Mouse (Mus musculus) natural killer cell, adult 2 months (primary cell): ENCODE data around the gene Btbd16.

Source experiments
- DNase-seq, 2 experiments: peaks; one replicate each; pipeline ENCODE4 v3.0.0; 2022; ENCODE audit warnings: low spot score in 2 of 2

Btbd16 gene

GRCm38 (mm10) chr7:130773914-130774630, at the start of gene Btbd16:
Gene Btbd16 (plus strand): TSS chr7:130774069.
- DNase-seq = peak in 1 of 2 experiments; percentile 8

GRCm38 (mm10) chr7:130726185-130726584, 47.7 kb upstream of the Btbd16 start:
- DNase-seq = no peak

GRCm38 (mm10) chr7:130726724-130727422, 47.0 kb upstream of the Btbd16 start:
- no peak for DNase-seq

- DNase-seq = no peak
Measured at GRCm38 (mm10) chr7:130727560-130727959, 46.3 kb upstream of the Btbd16 start.

GRCm38 (mm10) chr7:130731792-130732191, 42.1 kb upstream of the Btbd16 start:
- DNase-seq = no peak

GRCm38 (mm10) chr7:130732908-130733307, 41.0 kb upstream of the Btbd16 start:
- DNase-seq = no peak

GRCm38 (mm10) chr7:130733423-130733822, 40.4 kb upstream of the Btbd16 start:
- no peak for DNase-seq

- no peak for DNase-seq
Measured at GRCm38 (mm10) chr7:130734195-130734787, 39.6 kb upstream of the Btbd16 start.

GRCm38 (mm10) chr7:130741099-130741498, 32.8 kb upstream of the Btbd16 start:
- no peak for DNase-seq

- no peak for DNase-seq
Measured at GRCm38 (mm10) chr7:130743239-130744025, 30.4 kb upstream of the Btbd16 start.

- DNase-seq = no peak
Measured at GRCm38 (mm10) chr7:130749165-130749564, 24.7 kb upstream of the Btbd16 start.

- no peak for DNase-seq
Measured at GRCm38 (mm10) chr7:130750752-130751490, 22.9 kb upstream of the Btbd16 start.

GRCm38 (mm10) chr7:130751678-130752077, 22.2 kb upstream of the Btbd16 start:
- no peak for DNase-seq

- no peak for DNase-seq
Measured at GRCm38 (mm10) chr7:130754790-130755189, 19.1 kb upstream of the Btbd16 start.

GRCm38 (mm10) chr7:130756343-130756835, 17.5 kb upstream of the Btbd16 start:
- DNase-seq = no peak

GRCm38 (mm10) chr7:130757326-130757865, 16.5 kb upstream of the Btbd16 start:
- DNase-seq = no peak

GRCm38 (mm10) chr7:130762071-130762897, 11.6 kb upstream of the Btbd16 start:
- peak; percentile 51 to 54 for DNase-seq

GRCm38 (mm10) chr7:130764160-130764559, 9.7 kb upstream of the Btbd16 start:
- DNase-seq = no peak

GRCm38 (mm10) chr7:130766411-130767170, 7.3 kb upstream of the Btbd16 start:
- DNase-seq = no peak
